Mouse (Mus musculus): ENCODE results near the gene Zfp865. TPM values are rescaled to one million over a fixed set of nuclear protein-coding genes. Genes with fewer than 3 reads are reported as not detected.

Zfp865 gene
- polyA plus RNA-seq, 1 experiment from 2014 or later, result 5.6 TPM

DNA sequence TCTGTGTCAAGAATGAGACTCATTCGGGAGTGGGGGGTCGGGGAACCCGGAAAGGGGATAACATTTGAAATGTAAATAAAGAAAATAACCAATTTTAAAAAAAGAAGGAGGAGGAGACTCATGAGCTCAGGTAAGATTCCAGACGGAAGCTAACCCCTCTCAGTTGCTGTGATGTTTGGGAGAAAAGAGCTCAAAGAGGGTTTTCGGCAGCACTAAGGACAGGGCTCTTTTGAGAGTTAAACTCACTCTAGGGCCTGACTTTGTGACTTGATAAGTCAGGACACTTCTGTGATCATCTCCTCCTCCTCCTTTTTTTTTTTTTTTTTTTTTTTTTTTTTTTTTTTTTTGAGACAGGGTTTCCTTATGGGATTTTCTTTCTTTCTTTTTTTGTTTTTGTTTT, 18.8 kb downstream of the Zfp865 start:
- Histone ChIP-seq H3K4me1 (replicated peaks; ENCODE audit: insufficient read depth, low read length) (0 out of 2 replicates have a peak, but pooled peaks cover 3% of the 10 kb centered on the region), H3K9ac (ENCODE audit: low read depth, low read length) (no peak overlapping the region), H3K4me3 (replicated peaks; ENCODE audit: low read depth, low read length) (peak overlapping the region; percentile 69), H3K9me3 (replicated peaks; ENCODE audit: low read length) (no peaks in the 10 kb centered on the region), H3K27me3 (ENCODE audit: insufficient read depth, low read length) (no peaks in the 10 kb centered on the region), H3K36me3 (ENCODE audit: insufficient read depth, low read length) (peaks cover 16% of the 10 kb centered on the region), H3K4me2 (ENCODE audit: low read length) (peak overlapping the region; percentile 60), H3K27ac (no peak overlapping the region; the same call in 1 of the 2 replicates)
- ATAC-seq (replicated peaks; ENCODE audit: low FRiP score, low read depth) (no peak), DNase-seq (ENCODE audit: low spot score) (no peak)
- WGBS, result 26% methylated on average over 5 of the region's 5 CpGs
- TF ChIP-seq CTCF (IDR thresholded peaks at IDR 0.05; ENCODE audit: low read depth), result no peak

DNA sequence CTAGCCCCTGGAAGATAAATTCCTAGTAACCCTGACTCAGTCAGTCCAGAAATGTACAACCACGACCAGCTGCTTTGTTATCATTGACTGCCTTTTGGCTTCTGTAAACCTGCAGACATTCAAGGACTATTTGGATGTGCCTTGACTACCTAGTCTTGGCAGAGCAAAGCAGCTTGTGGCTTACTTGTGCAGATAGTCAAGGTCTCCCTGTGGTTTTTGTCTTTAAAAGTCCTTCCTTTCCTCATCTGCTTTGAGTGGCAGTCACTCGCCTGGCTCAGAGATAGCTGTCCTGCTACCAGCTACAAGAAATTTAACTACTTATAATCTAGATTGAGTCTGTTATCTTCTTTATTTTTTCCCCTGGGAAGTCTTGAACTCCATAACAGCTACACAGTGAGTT, 24.8 kb downstream of the Zfp865 start:
- no peak for ATAC-seq (replicated peaks; ENCODE audit: low FRiP score, low read depth)

DNA sequence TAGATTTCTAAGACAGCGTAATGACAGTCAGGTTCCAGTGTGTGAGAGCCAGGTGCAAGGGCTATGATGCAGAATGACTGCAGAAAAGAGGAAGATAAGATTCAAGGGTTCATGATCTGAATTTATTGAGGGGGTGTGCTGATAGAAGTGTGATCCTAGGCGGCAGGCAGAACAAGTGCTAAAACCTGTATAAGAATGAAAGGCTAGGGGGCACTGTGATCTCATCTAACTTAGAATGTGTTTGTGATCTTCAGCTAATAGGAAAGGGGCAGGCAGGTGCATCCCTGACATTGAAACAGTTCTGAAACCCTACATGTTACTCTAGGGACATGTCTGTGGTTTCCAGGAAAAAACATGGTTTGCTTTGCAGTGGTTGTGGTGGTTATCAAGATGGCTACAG, 25.9 kb downstream of the Zfp865 start:
- Histone ChIP-seq H3K9ac (ENCODE audit: low read depth, low read length) (no peak overlapping the region), H3K4me1 (replicated peaks; ENCODE audit: insufficient read depth, low read length) (peaks cover 6% of the 10 kb centered on the region; the same call in 1 of the 2 replicates), H3K27me3 (ENCODE audit: insufficient read depth, low read length) (no peaks in the 10 kb centered on the region), H3K4me3 (replicated peaks; ENCODE audit: low read depth, low read length) (no peak overlapping the region), H3K9me3 (replicated peaks; ENCODE audit: low read length) (no peaks in the 10 kb centered on the region), H3K4me2 (ENCODE audit: low read length) (no peak overlapping the region), H3K36me3 (ENCODE audit: insufficient read depth, low read length) (no peaks in the 10 kb centered on the region), H3K27ac (no peak overlapping the region)
- no peak for DNase-seq (ENCODE audit: low spot score)
- 0 out of 2 replicates have a peak, but pooled peaks have one; percentile 23 for TF ChIP-seq CTCF (IDR thresholded peaks at IDR 0.05; ENCODE audit: low read depth)
- ATAC-seq (replicated peaks; ENCODE audit: low FRiP score, low read depth), result no peak
- WGBS, result 74% methylated on average over 2 of the region's 2 CpGs

More for the DNA sequence above, 24.8 kb downstream of the Zfp865 start:
- TF ChIP-seq CTCF (IDR thresholded peaks at IDR 0.05; ENCODE audit: low read depth), result no peak
- no peak overlapping the region for H3K27ac ChIP-seq
- H3K4me3 ChIP-seq (replicated peaks; ENCODE audit: low read depth, low read length), result no peak overlapping the region
- H3K4me2 ChIP-seq (ENCODE audit: low read length), result no peak overlapping the region
- no peaks in the 10 kb centered on the region for H3K36me3 ChIP-seq (ENCODE audit: insufficient read depth, low read length)
- H3K9ac ChIP-seq (ENCODE audit: low read depth, low read length), result no peak overlapping the region
- DNase-seq (ENCODE audit: low spot score), result no peak
- no peaks in the 10 kb centered on the region for H3K9me3 ChIP-seq (replicated peaks; ENCODE audit: low read length)
- no peaks in the 10 kb centered on the region for H3K27me3 ChIP-seq (ENCODE audit: insufficient read depth, low read length)
- H3K4me1 ChIP-seq (replicated peaks; ENCODE audit: insufficient read depth, low read length), result no peaks in the 10 kb centered on the region
- WGBS, result 80% methylated on average over 2 of the region's 2 CpGs

DNA sequence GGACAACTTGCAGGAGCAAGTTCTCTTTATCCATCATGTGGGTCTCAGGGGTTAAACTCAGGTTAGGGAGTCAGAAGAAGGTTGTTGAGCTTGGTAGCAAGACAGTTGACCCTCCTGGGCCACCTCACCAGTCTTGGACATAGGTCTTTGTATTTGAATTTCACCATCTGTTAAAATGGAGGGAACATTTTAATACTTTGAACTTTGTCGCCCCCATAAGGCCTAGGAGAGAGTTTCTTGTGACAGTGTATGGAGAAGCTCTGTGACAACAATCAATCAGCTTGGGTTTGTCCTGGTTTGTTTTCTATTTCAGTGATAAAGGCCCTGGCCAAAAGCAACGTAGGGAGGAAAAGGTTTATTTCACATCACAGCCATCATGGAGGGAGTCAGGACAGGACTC, 27.1 kb downstream of the Zfp865 start:
- DNase-seq (ENCODE audit: low spot score), result peak; percentile 82
- no peak for ATAC-seq (replicated peaks; ENCODE audit: low FRiP score, low read depth)
- Histone ChIP-seq H3K27me3 (ENCODE audit: insufficient read depth, low read length) (no peaks in the 10 kb centered on the region), H3K4me1 (replicated peaks; ENCODE audit: insufficient read depth, low read length) (peaks cover 6% of the 10 kb centered on the region; the same call in 1 of the 2 replicates), H3K4me2 (ENCODE audit: low read length) (no peak overlapping the region), H3K27ac (no peak overlapping the region), H3K36me3 (ENCODE audit: insufficient read depth, low read length) (no peaks in the 10 kb centered on the region), H3K4me3 (replicated peaks; ENCODE audit: low read depth, low read length) (no peak overlapping the region), H3K9me3 (replicated peaks; ENCODE audit: low read length) (no peaks in the 10 kb centered on the region), H3K9ac (ENCODE audit: low read depth, low read length) (no peak overlapping the region)
- WGBS, result 28% methylated on average over 2 of the region's 2 CpGs
- peak; percentile 65 for TF ChIP-seq CTCF (IDR thresholded peaks at IDR 0.05; ENCODE audit: low read depth)

DNA sequence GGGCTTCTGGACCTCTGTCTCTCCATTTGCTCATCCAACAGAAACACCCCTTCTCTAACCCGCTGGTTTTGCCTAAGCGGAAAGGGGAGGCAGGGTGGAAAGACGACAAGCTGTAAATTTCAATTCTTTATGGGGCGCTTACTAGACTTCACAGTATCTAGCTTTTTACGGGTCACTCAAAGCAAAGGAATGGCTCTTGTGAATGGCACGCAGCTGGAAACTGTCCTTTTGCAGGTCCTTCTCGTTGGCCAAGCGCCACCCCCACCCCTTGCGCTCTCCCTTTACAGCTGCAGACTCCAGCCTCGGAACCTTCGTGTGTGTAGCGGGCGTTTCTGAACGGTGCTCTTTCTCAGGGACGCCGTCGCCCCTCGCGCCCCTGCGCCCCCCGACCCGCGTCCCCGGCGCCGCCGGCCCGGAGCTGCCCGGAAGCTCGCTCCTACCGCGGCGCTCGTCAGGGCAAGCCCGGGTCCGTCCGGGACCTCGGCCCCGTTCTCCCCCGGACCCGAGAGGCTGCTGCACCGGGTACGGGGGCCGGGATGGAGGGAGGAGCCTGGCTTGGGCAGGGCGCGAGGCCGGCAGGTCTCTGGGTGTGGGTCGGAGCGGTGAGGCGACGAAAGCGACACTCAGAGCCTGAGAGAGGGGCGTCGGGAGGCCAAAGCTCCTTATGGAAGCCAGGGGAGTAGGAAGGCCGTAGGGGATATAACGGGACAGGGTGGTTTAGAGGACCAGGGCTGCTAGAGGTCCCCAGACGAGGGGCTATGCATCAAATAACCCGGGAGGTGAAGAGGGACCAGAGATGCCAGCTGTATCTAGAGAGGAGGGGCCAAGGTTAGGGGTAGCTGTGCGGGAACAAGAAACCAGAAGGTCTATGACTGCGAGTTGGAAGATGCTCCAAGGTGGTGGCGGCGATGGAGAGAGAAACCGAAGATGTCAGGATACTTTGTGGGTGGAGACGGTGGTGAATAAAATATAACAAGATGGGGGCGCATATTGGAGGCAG, 31.3 kb downstream of the Zfp865 start, which contains the start of gene Zfp580:
TSS of gene Zfp580 (plus strand) at position 346 of the 1,000 bp plus-strand sequence.
- Histone ChIP-seq H3K4me1 (replicated peaks; ENCODE audit: insufficient read depth, low read length) (peaks cover 21% of the 10 kb centered on the region), H3K9me3 (replicated peaks; ENCODE audit: low read length) (no peaks in the 10 kb centered on the region), H3K4me2 (ENCODE audit: low read length) (peak within 1 kb of the TSS; percentile 81), H3K4me3 (replicated peaks; ENCODE audit: low read depth, low read length) (peak within 1 kb of the TSS; percentile 60), H3K9ac (ENCODE audit: low read depth, low read length) (peak within 1 kb of the TSS; percentile 75), H3K27ac (peak within 1 kb of the TSS; percentile 60), H3K27me3 (ENCODE audit: insufficient read depth, low read length) (peaks cover 23% of the 10 kb centered on the region), H3K36me3 (ENCODE audit: insufficient read depth, low read length) (no peaks in the 10 kb centered on the region)
- peak; percentile 81 for DNase-seq (ENCODE audit: low spot score)
- peak; percentile 83 for ATAC-seq (replicated peaks; ENCODE audit: low FRiP score, low read depth)
- TF ChIP-seq CTCF (IDR thresholded peaks at IDR 0.05; ENCODE audit: low read depth), result no peak
- 1% methylated on average over 65 of the region's 65 CpGs for WGBS

DNA sequence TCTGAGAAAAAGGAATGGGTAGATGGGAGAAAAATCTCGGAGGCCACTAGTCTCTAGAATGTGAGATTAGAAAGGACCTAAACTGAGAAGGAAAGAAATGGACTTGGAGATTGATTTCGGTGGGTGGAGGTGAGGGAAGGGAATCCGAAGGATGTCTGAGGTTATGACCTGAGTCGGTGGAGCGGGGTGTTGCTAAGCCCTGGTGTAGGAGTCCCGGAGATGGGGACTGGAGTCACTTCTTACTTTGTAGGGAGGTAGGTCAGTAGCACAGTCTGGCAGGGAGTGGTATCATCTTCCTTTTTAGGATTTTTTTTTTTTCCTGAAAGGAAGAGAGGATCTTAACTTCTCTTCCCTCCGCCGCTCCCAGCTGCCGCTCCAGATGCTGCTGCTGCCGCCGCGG, 32.3 kb downstream of the Zfp865 start:
- peaks cover 23% of the 10 kb centered on the region for H3K27me3 ChIP-seq (ENCODE audit: insufficient read depth, low read length)
- peak; percentile 60 for DNase-seq (ENCODE audit: low spot score)
- no peaks in the 10 kb centered on the region for H3K9me3 ChIP-seq (replicated peaks; ENCODE audit: low read length)
- under 1% methylated on average over 11 of the region's 12 CpGs for WGBS
- peak overlapping the region; percentile 81 for H3K4me2 ChIP-seq (ENCODE audit: low read length)
- H3K36me3 ChIP-seq (ENCODE audit: insufficient read depth, low read length), result no peaks in the 10 kb centered on the region
- TF ChIP-seq CTCF (IDR thresholded peaks at IDR 0.05; ENCODE audit: low read depth), result no peak
- H3K9ac ChIP-seq (ENCODE audit: low read depth, low read length), result peak overlapping the region; percentile 56
- no peak for ATAC-seq (replicated peaks; ENCODE audit: low FRiP score, low read depth)
- no peak overlapping the region for H3K27ac ChIP-seq
- peaks cover 26% of the 10 kb centered on the region for H3K4me1 ChIP-seq (replicated peaks; ENCODE audit: insufficient read depth, low read length)
- peak overlapping the region; percentile 60 for H3K4me3 ChIP-seq (replicated peaks; ENCODE audit: low read depth, low read length)

Data from kidney, postnatal 0 days (tissue).